Mouse (Mus musculus) hindbrain, embryonic 11.5 days (tissue): ENCODE data around the gene Gpc4. TPM values are rescaled to one million over a fixed set of nuclear protein-coding genes. Genes with fewer than 3 reads are reported as not detected.

ENCODE experiments used
- ATAC-seq: fragments of 200-750 bp; cut with Nextera tagmentation; 2 replicates; pipeline ENCODE4 v1.8.0; 2017; ENCODE audit warnings: mild to moderate bottlenecking, moderate TSS enrichment, moderate library complexity; ENCODE audit not compliant: low FRiP score
- DNase-seq: peaks from one replicate; pipeline ENCODE4 v3.0.0-alpha.2; 2015; ENCODE audit warnings: low spot score
- H3K27ac ChIP-seq: fragments of 300-500 bp; sonication (generic); 2 replicates; pipeline ENCODE4 v1.5.1; 2014; ENCODE audit warnings: mild to moderate bottlenecking, low read depth, low read length
- H3K27me3 ChIP-seq: fragments of 300-500 bp; sonication (generic); 2 replicates; pipeline ENCODE4 v1.6.1; 2014; ENCODE audit warnings: mild to moderate bottlenecking, low read length, moderate library complexity, mixed read lengths; ENCODE audit not compliant: control insufficient read depth, insufficient read depth
- H3K36me3 ChIP-seq: fragments of 300-500 bp; sonication (generic); 2 replicates; pipeline ENCODE4 v1.6.1; 2014; ENCODE audit warnings: mild to moderate bottlenecking, low read length, moderate library complexity, mixed read lengths; ENCODE audit not compliant: control insufficient read depth, insufficient read depth
- H3K4me1 ChIP-seq: fragments of 300-500 bp; sonication (generic); replicated peaks from 2 replicates; pipeline ENCODE4 v1.6.1; 2014; ENCODE audit warnings: low read length, mixed read lengths; ENCODE audit not compliant: control insufficient read depth, insufficient read depth
- H3K4me2 ChIP-seq: fragments of 300-500 bp; sonication (generic); replicated peaks from 2 replicates; pipeline ENCODE4 v1.6.1; 2014; ENCODE audit warnings: mild to moderate bottlenecking, low read depth, low read length
- H3K4me3 ChIP-seq: fragments of 300-500 bp; sonication (generic); 2 replicates; pipeline ENCODE4 v1.5.1; 2014; ENCODE audit warnings: low read depth, low read length
- H3K9ac ChIP-seq: fragments of 300-500 bp; sonication (generic); 2 replicates; pipeline ENCODE4 v1.6.1; 2014; ENCODE audit warnings: low read depth, low read length
- H3K9me3 ChIP-seq: fragments of 300-500 bp; sonication (generic); 2 replicates; pipeline ENCODE4 v1.6.1; 2016; ENCODE audit warnings: low read length; ENCODE audit not compliant: control insufficient read depth
- WGBS: fragments of 180-500 bp; shearing (Covaris S2); extraction: QIAGEN DNeasy Blood & Tissue Kit; methylation state at CpG from one replicate; pipeline ENCODE4 v1.1.7; 2014; 5-methylcytosine and 5-hydroxymethylcytosine counted together
- polyA plus RNA-seq: library from polyadenylated mRNA; unstranded; fragments of >200 nt; fragmentation: Nextera tagmentation; extraction: Ambion mirVana; gene quantifications from 2 replicates; pipeline ENCODE4 v1.2.1, GENCODE M21; 2014

The Gpc4 gene
- polyA plus RNA-seq, 1 experiment from 2014 or later, result 17.2 TPM

DNA sequence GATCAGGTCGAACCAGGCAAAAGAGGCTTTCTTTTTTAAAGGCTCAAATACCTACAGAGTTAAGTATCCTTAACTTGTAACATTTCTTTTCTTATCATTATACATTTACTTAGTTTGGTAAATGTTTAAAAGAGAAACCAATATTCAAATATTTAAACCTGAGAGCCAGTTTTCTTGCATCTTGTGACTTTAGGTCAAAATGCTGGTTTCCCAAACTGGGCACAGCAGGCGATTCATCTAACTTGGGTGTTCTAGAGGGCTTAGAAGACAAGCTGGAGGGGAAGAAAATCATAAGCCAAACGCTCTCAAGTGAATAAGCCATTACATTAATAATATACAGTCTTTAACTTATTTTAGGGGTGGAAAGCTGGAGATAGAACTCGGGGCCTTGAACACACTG, 10.2 kb downstream of the Gpc4 start:
- no peak overlapping the region for H3K9ac ChIP-seq
- H3K4me2 ChIP-seq, result no peak overlapping the region
- H3K27me3 ChIP-seq, result no peaks in the 10 kb centered on the region
- H3K4me3 ChIP-seq, result no peak overlapping the region
- no peaks in the 10 kb centered on the region for H3K4me1 ChIP-seq
- no peaks in the 10 kb centered on the region for H3K9me3 ChIP-seq
- H3K27ac ChIP-seq, result no peak overlapping the region
- DNase-seq (no peak), ATAC-seq (no peak)
- WGBS, result 90% methylated on average over 4 of the region's 4 CpGs
- no peaks in the 10 kb centered on the region for H3K36me3 ChIP-seq

DNA sequence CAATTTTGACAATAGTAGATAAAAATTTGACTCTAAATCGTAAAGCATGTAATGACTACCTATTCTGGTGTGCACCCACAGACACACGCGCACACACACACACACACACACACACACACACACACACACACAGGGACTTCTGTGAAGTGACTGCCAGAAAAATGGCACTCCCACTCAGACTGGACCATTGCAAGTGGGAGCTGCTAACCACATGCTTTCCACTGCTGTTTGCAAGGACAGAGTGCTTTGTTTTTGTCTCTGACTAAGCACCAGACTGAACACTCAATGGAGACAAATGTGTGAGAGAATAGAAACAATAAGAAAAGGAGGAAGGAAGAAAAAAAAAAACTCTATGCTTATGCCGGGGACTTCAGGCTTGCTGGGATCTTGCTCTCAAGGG, 11.6 kb downstream of the Gpc4 start:
- Histone ChIP-seq H3K4me3 (no peak overlapping the region), H3K27ac (no peak overlapping the region), H3K27me3 (no peaks in the 10 kb centered on the region), H3K4me1 (no peaks in the 10 kb centered on the region), H3K9ac (no peak overlapping the region), H3K36me3 (no peaks in the 10 kb centered on the region), H3K4me2 (no peak overlapping the region), H3K9me3 (no peaks in the 10 kb centered on the region)
- WGBS, result 81% methylated on average over 4 of the region's 4 CpGs
- ATAC-seq, result no peak
- no peak for DNase-seq

DNA sequence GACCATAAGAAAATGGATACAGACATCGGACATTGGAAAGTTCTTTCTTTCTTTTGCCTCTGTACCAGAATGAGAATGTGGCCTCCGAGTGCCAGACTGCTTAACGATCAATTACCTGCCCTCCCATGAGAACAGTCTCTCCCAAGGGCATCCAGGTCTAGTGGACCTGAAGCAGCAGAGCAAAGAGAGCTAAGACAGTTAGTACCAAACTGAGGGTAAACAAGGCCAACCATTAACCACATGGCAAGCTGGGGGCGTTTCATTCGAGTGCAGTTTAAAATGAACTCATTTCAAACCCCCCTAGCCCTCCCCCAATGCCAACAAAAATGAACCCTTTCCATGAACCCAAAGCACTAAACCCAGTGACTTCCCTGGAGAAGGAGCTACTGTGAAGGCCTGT, 12.1 kb downstream of the Gpc4 start:
- Histone ChIP-seq H3K4me2 (no peak overlapping the region), H3K9ac (no peak overlapping the region), H3K4me1 (no peaks in the 10 kb centered on the region), H3K4me3 (no peak overlapping the region), H3K27ac (no peak overlapping the region), H3K9me3 (no peaks in the 10 kb centered on the region), H3K36me3 (no peaks in the 10 kb centered on the region), H3K27me3 (no peaks in the 10 kb centered on the region)
- ATAC-seq (no peak), DNase-seq (no peak)
- WGBS, result 87% methylated on average over 5 of the region's 5 CpGs

DNA sequence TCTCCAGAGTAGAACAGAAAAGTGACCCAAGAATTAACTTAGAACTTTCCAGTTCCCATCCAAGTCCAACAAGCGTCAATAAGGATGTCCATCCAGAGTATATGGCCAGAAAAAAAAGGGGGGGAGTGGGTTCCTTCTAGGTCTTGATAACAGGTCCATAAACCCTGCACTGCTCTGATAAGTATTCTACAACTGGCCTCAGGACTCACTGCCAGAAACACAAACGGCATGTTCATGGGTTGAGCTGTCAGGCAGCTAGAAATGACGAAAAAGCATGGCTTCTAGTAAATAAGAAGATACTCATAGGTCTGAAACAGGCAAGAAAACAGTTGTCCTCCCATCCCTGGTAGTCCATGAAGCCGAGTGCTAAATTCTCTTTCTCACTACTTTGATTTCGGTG, 13.5 kb downstream of the Gpc4 start:
- no peak for ATAC-seq
- no peaks in the 10 kb centered on the region for H3K27me3 ChIP-seq
- H3K9me3 ChIP-seq, result no peaks in the 10 kb centered on the region
- H3K9ac ChIP-seq, result no peak overlapping the region
- H3K27ac ChIP-seq, result no peak overlapping the region
- DNase-seq, result no peak
- H3K36me3 ChIP-seq, result no peaks in the 10 kb centered on the region
- 90% methylated on average over 5 of the region's 5 CpGs for WGBS
- no peak overlapping the region for H3K4me3 ChIP-seq
- no peaks in the 10 kb centered on the region for H3K4me1 ChIP-seq
- no peak overlapping the region for H3K4me2 ChIP-seq

DNA sequence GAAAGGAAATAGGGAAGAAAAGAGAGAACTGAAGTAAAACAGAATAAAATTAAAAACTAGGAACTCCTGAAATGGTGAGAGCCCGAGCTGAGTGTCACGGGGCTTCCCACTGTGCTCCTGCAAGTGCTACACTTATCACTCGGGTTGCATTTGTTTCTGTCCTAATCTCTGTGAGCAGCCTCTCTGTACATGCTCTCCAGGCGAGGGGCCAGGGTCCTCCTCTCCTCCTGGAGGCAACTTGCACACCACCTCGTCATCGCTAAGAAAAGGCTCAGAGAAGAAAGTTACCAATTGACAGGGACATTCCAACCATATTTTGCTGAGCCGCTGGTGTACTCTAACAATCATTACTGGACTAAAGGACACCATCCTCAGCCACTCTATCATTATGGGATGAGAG, 14.0 kb downstream of the Gpc4 start:
- H3K36me3 ChIP-seq, result no peaks in the 10 kb centered on the region
- ATAC-seq (no peak), DNase-seq (no peak)
- H3K4me3 ChIP-seq, result no peak overlapping the region
- H3K9ac ChIP-seq, result no peak overlapping the region
- no peak overlapping the region for H3K4me2 ChIP-seq
- H3K27me3 ChIP-seq, result no peaks in the 10 kb centered on the region
- no peaks in the 10 kb centered on the region for H3K4me1 ChIP-seq
- no peaks in the 10 kb centered on the region for H3K9me3 ChIP-seq
- whole genome bisulfite sequencing, result 79% methylated on average over 7 of the region's 7 CpGs
- no peak overlapping the region for H3K27ac ChIP-seq

DNA sequence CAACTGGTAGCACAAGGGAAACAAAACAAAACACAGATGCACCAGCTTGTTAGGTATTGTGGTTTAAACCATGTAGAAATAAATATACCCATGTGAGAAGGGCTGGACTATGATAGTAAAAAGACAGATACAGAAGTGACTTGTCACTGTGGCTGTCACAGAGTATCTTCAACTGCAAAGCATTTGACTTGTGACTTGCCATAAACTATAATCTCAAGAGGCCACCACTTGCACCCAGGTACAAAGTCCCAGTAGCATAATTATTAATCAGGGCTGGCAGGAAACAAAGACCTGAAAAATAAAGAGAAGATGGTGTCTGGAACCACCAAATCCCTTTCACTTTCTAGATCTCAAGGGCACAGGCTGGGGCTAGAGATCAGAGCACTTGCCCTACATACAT, 19.5 kb downstream of the Gpc4 start:
- Histone ChIP-seq H3K9ac (no peak overlapping the region), H3K4me3 (no peak overlapping the region), H3K4me2 (no peak overlapping the region), H3K9me3 (no peaks in the 10 kb centered on the region), H3K27ac (no peak overlapping the region), H3K36me3 (no peaks in the 10 kb centered on the region), H3K27me3 (no peaks in the 10 kb centered on the region), H3K4me1 (no peaks in the 10 kb centered on the region)
- ATAC-seq (no peak), DNase-seq (no peak)

DNA sequence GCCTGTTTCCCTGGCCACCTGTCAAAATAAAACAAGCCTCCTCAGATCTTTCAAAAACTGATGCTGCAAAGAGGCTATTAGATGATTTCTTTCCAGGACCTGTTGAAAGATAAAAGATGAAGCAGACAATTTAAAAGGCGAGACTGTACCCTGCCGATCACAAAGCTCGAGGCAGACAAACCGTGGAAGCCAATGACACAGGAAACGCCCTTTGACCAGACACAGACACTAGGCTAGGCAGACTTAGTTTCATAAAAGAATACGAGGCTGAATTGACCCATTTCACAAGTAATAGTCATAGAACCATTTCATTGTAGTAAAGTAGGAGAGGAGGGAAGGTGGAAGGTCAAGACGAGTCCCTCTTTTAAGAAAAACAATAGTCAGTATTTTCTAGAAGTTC, 20.6 kb downstream of the Gpc4 start:
- no peak for ATAC-seq
- Histone ChIP-seq H3K27me3 (no peaks in the 10 kb centered on the region), H3K36me3 (no peaks in the 10 kb centered on the region), H3K27ac (no peak overlapping the region), H3K4me3 (no peak overlapping the region), H3K9ac (no peak overlapping the region), H3K9me3 (no peaks in the 10 kb centered on the region), H3K4me2 (no peak overlapping the region), H3K4me1 (no peaks in the 10 kb centered on the region)
- WGBS, result 62% methylated on average over 7 of the region's 7 CpGs
- DNase-seq, result no peak

DNA sequence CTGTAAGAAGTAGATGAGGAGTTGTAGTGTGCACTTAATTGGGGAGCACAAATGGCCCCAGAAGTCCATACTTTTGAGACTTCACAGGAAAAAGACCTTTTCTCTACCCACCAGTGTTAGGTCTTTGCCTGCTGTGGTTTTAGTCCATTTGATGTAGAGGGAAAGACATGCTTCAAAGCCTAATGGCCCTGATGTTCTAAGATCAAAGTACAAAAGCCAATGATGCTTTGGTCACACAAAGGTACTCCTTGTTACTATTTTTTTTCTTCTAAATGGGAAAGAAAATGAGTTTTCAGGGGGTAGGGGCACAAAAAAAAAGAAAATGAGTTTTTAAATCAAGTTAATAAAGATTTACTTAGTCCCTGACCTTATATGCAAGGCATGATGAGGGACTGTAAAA, 24.7 kb downstream of the Gpc4 start:
- H3K9me3 ChIP-seq, result no peaks in the 10 kb centered on the region
- no peaks in the 10 kb centered on the region for H3K27me3 ChIP-seq
- no peak overlapping the region for H3K27ac ChIP-seq
- H3K36me3 ChIP-seq, result no peaks in the 10 kb centered on the region
- H3K4me3 ChIP-seq, result no peak overlapping the region
- H3K4me2 ChIP-seq, result no peak overlapping the region
- H3K4me1 ChIP-seq, result no peaks in the 10 kb centered on the region
- no peak overlapping the region for H3K9ac ChIP-seq
- DNase-seq (no peak), ATAC-seq (no peak)

DNA sequence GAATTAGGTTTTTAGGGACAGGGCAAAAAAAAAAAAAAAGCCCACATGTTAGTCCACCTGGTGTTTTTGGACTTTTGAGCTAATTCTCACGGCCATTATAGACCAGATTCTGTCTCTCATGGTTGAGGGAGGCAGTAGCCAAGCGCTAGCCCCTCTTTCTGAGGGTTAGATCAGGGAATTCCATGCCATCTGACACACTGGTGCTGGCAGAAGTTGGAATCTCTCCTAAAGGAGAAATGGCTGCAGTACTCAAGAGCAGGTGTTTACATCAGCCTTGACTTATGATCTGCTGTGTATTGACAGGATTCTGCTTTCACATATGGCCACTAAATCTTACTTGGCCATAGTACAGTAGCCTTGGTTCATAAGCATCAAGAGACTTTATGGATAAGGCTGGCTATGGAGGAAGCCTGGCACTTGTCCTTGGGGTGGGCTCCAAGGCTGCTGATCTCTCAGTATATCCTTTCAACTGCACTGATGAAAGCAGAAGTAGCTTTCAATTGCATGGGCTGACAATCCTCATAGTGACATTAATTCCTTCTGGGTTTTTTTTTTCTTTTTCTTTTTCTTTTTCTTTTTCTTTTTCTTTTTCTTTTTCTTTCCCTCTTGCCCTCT, 26.5 kb downstream of the Gpc4 start:
- 84% methylated on average over 2 of the region's 2 CpGs for WGBS
- H3K27ac ChIP-seq, result no peak overlapping the region
- no peak overlapping the region for H3K4me2 ChIP-seq
- DNase-seq (no peak), ATAC-seq (no peak)
- no peaks in the 10 kb centered on the region for H3K4me1 ChIP-seq
- no peaks in the 10 kb centered on the region for H3K27me3 ChIP-seq
- no peak overlapping the region for H3K4me3 ChIP-seq
- no peaks in the 10 kb centered on the region for H3K36me3 ChIP-seq
- no peak overlapping the region for H3K9ac ChIP-seq
- H3K9me3 ChIP-seq, result no peaks in the 10 kb centered on the region
